Mouse (Mus musculus) kidney, embryonic 14.5 days (tissue): ENCODE data around the gene Mthfd1l. TPM values are rescaled to one million over a fixed set of nuclear protein-coding genes. Genes with fewer than 3 reads are reported as not detected.

Experiments
- ATAC-seq: fragments of 200-750 bp; cut with Nextera tagmentation; 2 replicates; pipeline ENCODE4 v1.8.0; 2017; ENCODE audit warnings: moderate number of reproducible peaks, mild to moderate bottlenecking, moderate TSS enrichment, moderate library complexity; ENCODE audit not compliant: low FRiP score, low TSS enrichment
- H3K27ac ChIP-seq: fragments of 300-500 bp; sonication (generic); 2 replicates; pipeline ENCODE4 v1.5.1; 2014; ENCODE audit warnings: low read depth, mild to moderate bottlenecking, low read length, moderate library complexity, mixed read lengths
- H3K27me3 ChIP-seq: fragments of 300-500 bp; sonication (generic); 2 replicates; pipeline ENCODE4 v1.6.1; 2014; ENCODE audit warnings: mild to moderate bottlenecking, low read length; ENCODE audit not compliant: control insufficient read depth, insufficient read depth
- H3K36me3 ChIP-seq: fragments of 300-500 bp; sonication (generic); 2 replicates; pipeline ENCODE4 v1.6.1; 2014; ENCODE audit warnings: low read length, mixed read lengths; ENCODE audit not compliant: control insufficient read depth, insufficient read depth
- H3K4me1 ChIP-seq: fragments of 300-500 bp; sonication (generic); 2 replicates; pipeline ENCODE4 v1.6.1; 2014; ENCODE audit warnings: low read length, mixed read lengths; ENCODE audit not compliant: control insufficient read depth, insufficient read depth
- H3K4me2 ChIP-seq: fragments of 300-500 bp; sonication (generic); replicated peaks from 2 replicates; pipeline ENCODE4 v1.6.1; 2014; ENCODE audit warnings: low read depth, mild to moderate bottlenecking, low read length
- H3K4me3 ChIP-seq: fragments of 300-500 bp; sonication (generic); 2 replicates; pipeline ENCODE4 v1.5.1; 2014; ENCODE audit warnings: mild to moderate bottlenecking, low read length
- H3K9ac ChIP-seq: fragments of 300-500 bp; sonication (generic); 2 replicates; pipeline ENCODE4 v1.6.1; 2014; ENCODE audit warnings: low read depth, mild to moderate bottlenecking, low read length, moderate library complexity
- H3K9me3 ChIP-seq: fragments of 300-500 bp; sonication (generic); 2 replicates; pipeline ENCODE4 v1.6.1; 2016; ENCODE audit warnings: low read length; ENCODE audit not compliant: control insufficient read depth
- WGBS: fragments of 180-500 bp; shearing (Covaris S2); extraction: QIAGEN DNeasy Blood & Tissue Kit; methylation state at CpG from one replicate; pipeline ENCODE4 v1.1.7; 2014; 5-methylcytosine and 5-hydroxymethylcytosine counted together
- polyA plus RNA-seq: library from polyadenylated mRNA; unstranded; fragments of >200 nt; fragmentation: Nextera tagmentation; extraction: Ambion mirVana; gene quantifications from 2 replicates; pipeline ENCODE4 v1.2.1, GENCODE M21; 2014

Gene Mthfd1l
- polyA plus RNA-seq, 1 experiment from 2014 or later = 20.2 TPM

GRCm38 (mm10) chr10:4135100-4135764 is 162.3 kb downstream of the Mthfd1l start:
- no peaks in the 10 kb centered on the region for H3K36me3 ChIP-seq
- H3K4me2 ChIP-seq = no peak overlapping the region
- H3K4me3 ChIP-seq = no peak overlapping the region
- H3K27me3 ChIP-seq = no peaks in the 10 kb centered on the region
- H3K27ac ChIP-seq = no peak overlapping the region
- no peak for ATAC-seq
- 94% methylated on average over 5 of the region's 5 CpGs for WGBS
- no peak overlapping the region for H3K9ac ChIP-seq
- no peaks in the 10 kb centered on the region for H3K9me3 ChIP-seq
- H3K4me1 ChIP-seq = peaks cover 6% of the 10 kb centered on the region; the same call in 1 of the 2 replicates

- ATAC-seq = no peak
- H3K27ac ChIP-seq = no peak overlapping the region
- no peak overlapping the region for H3K4me3 ChIP-seq
- WGBS = 79% methylated on average over 3 of the region's 3 CpGs
- no peak overlapping the region for H3K4me2 ChIP-seq
- no peaks in the 10 kb centered on the region for H3K9me3 ChIP-seq
- H3K4me1 ChIP-seq = no peaks in the 10 kb centered on the region
- no peaks in the 10 kb centered on the region for H3K27me3 ChIP-seq
- no peaks in the 10 kb centered on the region for H3K36me3 ChIP-seq
- no peak overlapping the region for H3K9ac ChIP-seq
Observed at GRCm38 (mm10) chr10:4139531-4139930, 166.6 kb downstream of the Mthfd1l start.

DNA sequence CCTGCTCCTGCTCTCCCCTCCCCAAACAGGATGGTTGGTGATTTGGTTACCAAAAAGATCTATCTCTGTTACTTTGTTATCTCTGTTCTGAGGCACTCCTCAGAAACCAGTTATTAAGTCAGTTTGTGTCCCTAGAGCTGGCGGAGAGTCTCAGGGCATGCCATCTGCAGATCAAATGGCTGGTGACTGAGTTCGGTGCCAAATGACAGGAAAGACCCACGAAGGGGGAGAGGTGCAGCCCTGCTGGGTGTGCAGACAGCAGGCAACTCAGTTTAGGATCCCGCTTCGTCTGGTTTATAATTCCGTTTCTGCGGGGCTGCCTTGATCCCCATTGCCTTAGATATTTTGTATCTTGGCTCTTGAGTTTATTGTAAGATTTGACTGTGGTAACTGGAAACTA is 168.8 kb downstream of the Mthfd1l start:
- WGBS = 69% methylated on average over 7 of the region's 7 CpGs
- ATAC-seq = no peak
- H3K27me3 ChIP-seq = no peaks in the 10 kb centered on the region
- H3K9me3 ChIP-seq = no peaks in the 10 kb centered on the region
- H3K4me1 ChIP-seq = peaks cover 9% of the 10 kb centered on the region; the same call in 1 of the 2 replicates
- no peak overlapping the region for H3K9ac ChIP-seq
- no peak overlapping the region for H3K4me3 ChIP-seq
- H3K27ac ChIP-seq = no peak overlapping the region
- no peak overlapping the region for H3K4me2 ChIP-seq
- H3K36me3 ChIP-seq = no peaks in the 10 kb centered on the region

GRCm38 (mm10) chr10:4142816-4143215 is 169.9 kb downstream of the Mthfd1l start:
- Histone ChIP-seq H3K4me3 (no peak overlapping the region), H3K9ac (no peak overlapping the region), H3K4me2 (no peak overlapping the region), H3K27ac (no peak overlapping the region), H3K9me3 (no peaks in the 10 kb centered on the region), H3K36me3 (no peaks in the 10 kb centered on the region), H3K4me1 (peaks cover 9% of the 10 kb centered on the region; the same call in 1 of the 2 replicates), H3K27me3 (no peaks in the 10 kb centered on the region)
- whole genome bisulfite sequencing = 85% methylated on average over 10 of the region's 10 CpGs
- no peak for ATAC-seq

- Histone ChIP-seq H3K4me2 (no peak overlapping the region), H3K27me3 (no peaks in the 10 kb centered on the region), H3K4me3 (no peak overlapping the region), H3K27ac (no peak overlapping the region), H3K9me3 (no peaks in the 10 kb centered on the region), H3K36me3 (no peaks in the 10 kb centered on the region), H3K4me1 (peaks cover 9% of the 10 kb centered on the region; the same call in 1 of the 2 replicates), H3K9ac (no peak overlapping the region)
- WGBS = 87% methylated on average over 1 of the region's 1 CpGs
- ATAC-seq = no peak
Observed at GRCm38 (mm10) chr10:4143381-4143780, 170.5 kb downstream of the Mthfd1l start.

DNA sequence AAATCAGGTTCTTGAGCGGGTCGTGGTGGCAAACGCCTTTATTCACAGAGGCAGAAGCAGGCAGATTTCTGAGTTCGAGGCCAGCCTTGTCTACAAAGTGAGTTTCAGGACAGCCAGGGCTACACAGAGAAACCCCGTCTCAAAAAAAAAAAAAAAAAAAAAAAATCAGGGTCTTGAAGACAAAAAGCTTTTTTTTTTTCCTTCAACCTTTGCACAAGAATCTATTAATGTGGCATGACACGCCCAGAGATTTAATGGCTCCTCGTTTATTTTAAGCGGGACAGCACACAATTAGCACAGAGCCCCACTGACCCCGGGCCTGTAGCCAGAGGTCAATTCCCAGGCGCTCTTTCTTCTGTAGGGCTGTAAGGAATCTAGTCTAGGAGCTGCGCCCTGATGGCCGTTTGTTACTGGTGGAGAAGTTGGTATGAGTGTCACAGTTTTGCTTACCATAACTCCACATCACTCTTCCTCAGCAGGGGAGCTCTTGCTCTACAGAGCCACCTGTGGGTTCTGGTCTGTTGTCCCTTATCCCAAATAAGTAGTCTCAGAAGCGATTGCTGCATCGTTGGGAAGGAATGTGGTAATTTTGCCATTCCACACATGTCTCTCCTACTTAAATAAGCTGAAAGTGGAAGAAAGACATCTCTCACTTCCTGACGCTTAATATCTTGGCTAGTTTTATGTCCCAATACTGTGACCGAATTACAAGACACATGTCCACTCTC is 172.3 kb downstream of the Mthfd1l start:
- Histone ChIP-seq H3K4me1 (peaks cover 9% of the 10 kb centered on the region; the same call in 1 of the 2 replicates), H3K9ac (no peak overlapping the region), H3K27ac (no peak overlapping the region; the same call in 1 of the 2 replicates), H3K4me3 (no peak overlapping the region), H3K9me3 (no peaks in the 10 kb centered on the region), H3K27me3 (no peaks in the 10 kb centered on the region), H3K4me2 (no peak overlapping the region), H3K36me3 (no peaks in the 10 kb centered on the region)
- ATAC-seq = no peak
- WGBS = 52% methylated on average over 15 of the region's 16 CpGs

- Histone ChIP-seq H3K9me3 (no peaks in the 10 kb centered on the region), H3K9ac (no peak overlapping the region), H3K36me3 (no peaks in the 10 kb centered on the region), H3K27me3 (no peaks in the 10 kb centered on the region), H3K27ac (no peak overlapping the region), H3K4me3 (no peak overlapping the region), H3K4me1 (peaks cover 9% of the 10 kb centered on the region; the same call in 1 of the 2 replicates), H3K4me2 (no peak overlapping the region)
- no peak for ATAC-seq
- WGBS = 83% methylated on average over 4 of the region's 4 CpGs
Observed at GRCm38 (mm10) chr10:4146947-4147346, 174.0 kb downstream of the Mthfd1l start.

- no peak overlapping the region for H3K9ac ChIP-seq
- H3K27me3 ChIP-seq = no peaks in the 10 kb centered on the region
- H3K4me2 ChIP-seq = no peak overlapping the region
- 90% methylated on average over 4 of the region's 4 CpGs for WGBS
- H3K9me3 ChIP-seq = no peaks in the 10 kb centered on the region
- 0 out of 2 replicates have a peak, but pooled peaks cover 4% of the 10 kb centered on the region for H3K4me1 ChIP-seq
- H3K27ac ChIP-seq = no peak overlapping the region
- H3K4me3 ChIP-seq = no peak overlapping the region
- ATAC-seq = no peak
- H3K36me3 ChIP-seq = no peaks in the 10 kb centered on the region
Observed at GRCm38 (mm10) chr10:4151159-4151558, 178.2 kb downstream of the Mthfd1l start.
